ENCODE assay signal across 8 mouse cellular contexts in genomic region chr12:111040531-111040860, GRCm38 (mm10). TPM values are rescaled to one million over a fixed set of nuclear protein-coding genes. Genes with fewer than 3 reads are reported as not detected.
DNase-seq lines count a peak whose midpoint lies in the region; ATAC-seq and TF ChIP-seq lines count a peak whose summit lies in the region.

No protein-coding gene starts in this region.

- H3K36me3 ChIP-seq in heart, embryonic 10.5 days, result peaks cover 20% of the 10 kb centered on the region
- peaks cover 6% of the 10 kb centered on the region for H3K36me3 ChIP-seq in forebrain, embryonic 12.5 days (replicated peaks)
- H3K36me3 ChIP-seq in liver, embryonic 14.5 days (replicated peaks; ENCODE audit: control insufficient read depth, insufficient read depth, low read depth), result no peaks in the 10 kb centered on the region; the same call in 1 of the 2 replicates

- no peaks in the 10 kb centered on the region for H3K9me3 ChIP-seq in heart, embryonic 10.5 days
- H3K9me3 ChIP-seq in forebrain, embryonic 12.5 days, result no peaks in the 10 kb centered on the region
- H3K9me3 ChIP-seq in liver, embryonic 14.5 days (ENCODE audit: control insufficient read depth, low read length), result no peaks in the 10 kb centered on the region

- 6% methylated on average over 3 of the region's 3 CpGs for whole genome bisulfite sequencing in heart, embryonic 10.5 days
- 2% methylated on average over 3 of the region's 3 CpGs for WGBS in forebrain, embryonic 12.5 days
- 0% methylated on average over 3 of the region's 3 CpGs for WGBS in liver, embryonic 14.5 days (ENCODE audit: insufficient replicate concordance)

- no peak for ATAC-seq in forebrain, embryonic 12.5 days (ENCODE audit: low FRiP score)
- ATAC-seq in liver, embryonic 14.5 days (ENCODE audit: insufficient read depth), result no peak

- H3K4me3 ChIP-seq in heart, embryonic 10.5 days, result peak overlapping the region; percentile 99
- H3K4me3 ChIP-seq in forebrain, embryonic 12.5 days (replicated peaks), result peak overlapping the region; percentile 84
- peak overlapping the region; percentile 93 to 98 for H3K4me3 ChIP-seq in liver, embryonic 14.5 days (ENCODE audit: insufficient read depth in 1 of 2, low read depth in 2 of 2, low read length in 2 of 2)

- peak overlapping the region; percentile 93 for H3K4me2 ChIP-seq in forebrain, embryonic 12.5 days
- peak overlapping the region; percentile 84 for H3K4me2 ChIP-seq in liver, embryonic 14.5 days (ENCODE audit: low read depth)

- no peak for DNase-seq in heart, embryonic 10.5 days (ENCODE audit: low spot score)
- no peak for DNase-seq in heart, adult 18-20 months
- DNase-seq in 416B (ENCODE audit: low read depth), result peak; percentile 45
- no peak for DNase-seq in liver, embryonic 14.5 days (ENCODE audit: low read depth in 3 of 3, low spot score in 3 of 3)
- no peak for DNase-seq in cerebellum, postnatal 10 days
- DNase-seq in spleen, postnatal 36 days (ENCODE audit: low spot score in 2 of 2), result no peak
- no peak for DNase-seq in cerebellum, postnatal 36 days

- peak overlapping the region; percentile 95 for H3K9ac ChIP-seq in forebrain, embryonic 12.5 days
- H3K9ac ChIP-seq in liver, embryonic 14.5 days (replicated peaks), result peak overlapping the region; percentile 99

- no peak for TF ChIP-seq EP300 in liver, embryonic 14.5 days (IDR thresholded peaks at IDR 0.05; ENCODE audit: low read depth)

- H3K27ac ChIP-seq in heart, embryonic 10.5 days, result peak overlapping the region; percentile 100
- peak overlapping the region; percentile 99; the same call in 1 of the 2 replicates for H3K27ac ChIP-seq in forebrain, embryonic 12.5 days
- no peak overlapping the region for H3K27ac ChIP-seq in liver, embryonic 14.5 days

- TF ChIP-seq CTCF in liver, embryonic 14.5 days (IDR thresholded peaks at IDR 0.05; ENCODE audit: low read depth), result no peak

- H3K27me3 ChIP-seq in heart, embryonic 10.5 days (ENCODE audit: insufficient read depth, poor library complexity, severe bottlenecking), result no peaks in the 10 kb centered on the region
- no peaks in the 10 kb centered on the region for H3K27me3 ChIP-seq in forebrain, embryonic 12.5 days
- H3K27me3 ChIP-seq in liver, embryonic 14.5 days (ENCODE audit: control insufficient read depth, insufficient read depth, low read length), result no peaks in the 10 kb centered on the region

- peaks cover 27% of the 10 kb centered on the region for H3K4me1 ChIP-seq in heart, embryonic 10.5 days
- peaks cover 26% of the 10 kb centered on the region for H3K4me1 ChIP-seq in forebrain, embryonic 12.5 days
- H3K4me1 ChIP-seq in liver, embryonic 14.5 days (replicated peaks; ENCODE audit: control insufficient read depth in 2 of 2, insufficient read depth in 2 of 2, low read length in 1 of 2), result peaks cover 18 to 22% of the 10 kb centered on the region in 2 experiments

RNA-seq across cellular contexts. Expression of gene Rcor1, which starts 1.3 kb away (rescaled TPM):
- 6.5 and 9.2 TPM in 2 replicates for polyA plus RNA-seq in heart, embryonic 10.5 days (2016; fragmentation: Nextera tagmentation; extraction: Ambion mirVana)
- 10 to 100 TPM; 14.7 to 15.0 TPM for total RNA-seq in heart, adult 18-20 months (2021)
- polyA plus RNA-seq in forebrain, embryonic 12.5 days (2016; fragmentation: Nextera tagmentation; extraction: Ambion mirVana), result 10.1 and 10.7 TPM in 2 replicates
- 7.2 and 9.1 TPM in 2 replicates for polyA plus RNA-seq in liver, embryonic 14.5 days (2012; rRNA removed)
- polyA plus RNA-seq in liver, embryonic 14.5 days (2014; fragmentation: Nextera tagmentation; extraction: Ambion mirVana), result 5.8 and 6.2 TPM in 2 replicates
